9 mouse cellular contexts compared by ENCODE assay signal in genomic region chr2:155135534-155135933, GRCm38 (mm10). TPM values are rescaled to one million over a fixed set of nuclear protein-coding genes. Genes with fewer than 3 reads are reported as not detected.
DNase-seq lines count a peak whose midpoint lies in the region; ATAC-seq and TF ChIP-seq lines count a peak whose summit lies in the region.
"Had no signal": no experiment of that assay in that cellular context is flagged by ENCODE, and none has a peak within 500 bp of the region (broad histone marks: within the 10 kb centered on the region; RNA-seq: fewer than 3 reads in every experiment).

No protein-coding gene starts in this region.

- peak overlapping the region; percentile 52 for H3K4me2 ChIP-seq in heart, embryonic 16.5 days (ENCODE audit: low read depth, low read length)
- peak overlapping the region; percentile 27 for H3K4me2 ChIP-seq in liver, embryonic 14.5 days (ENCODE audit: low read depth)

- peaks cover 17% of the 10 kb centered on the region for H3K4me1 ChIP-seq in heart, embryonic 16.5 days (ENCODE audit: control insufficient read depth, insufficient read depth, low read length)
- H3K4me1 ChIP-seq in liver, embryonic 14.5 days (replicated peaks; ENCODE audit: control insufficient read depth in 2 of 2, insufficient read depth in 2 of 2, low read length in 1 of 2) = peaks cover 7 to 21% of the 10 kb centered on the region in 2 experiments

- no peak for DNase-seq in heart, postnatal 36 days
- peak; percentile 21 to 23 for DNase-seq in spleen, postnatal 36 days (ENCODE audit: low spot score in 2 of 2)
- DNase-seq in spleen, postnatal 10 days (ENCODE audit: low spot score in 2 of 2) = no peak
- DNase-seq in liver, embryonic 14.5 days (ENCODE audit: low read depth in 3 of 3, low spot score in 3 of 3) = no peak
- no peak for DNase-seq in thymus, postnatal 0 days (ENCODE audit: low spot score)
- DNase-seq in gastrocnemius, postnatal 25 days = no peak
- DNase-seq: thymus, postnatal 4 days had no signal

- H3K36me3 ChIP-seq in heart, embryonic 16.5 days (ENCODE audit: control insufficient read depth, insufficient read depth) = peaks cover 20% of the 10 kb centered on the region
- peaks cover 16% of the 10 kb centered on the region for H3K36me3 ChIP-seq in liver, embryonic 14.5 days (replicated peaks; ENCODE audit: control insufficient read depth, insufficient read depth, low read depth)

- H3K27ac ChIP-seq in heart, embryonic 16.5 days (ENCODE audit: low read length) = no peak overlapping the region
- H3K27ac ChIP-seq in liver, embryonic 14.5 days = no peak overlapping the region

- no peak for TF ChIP-seq CTCF in liver, embryonic 14.5 days (IDR thresholded peaks at IDR 0.05; ENCODE audit: low read depth)

- no peak overlapping the region for H3K4me3 ChIP-seq in heart, embryonic 16.5 days (ENCODE audit: low read length)
- H3K4me3 ChIP-seq in liver, embryonic 14.5 days (ENCODE audit: insufficient read depth in 1 of 2, low read depth in 2 of 2, low read length in 2 of 2) = no peak overlapping the region

- no peaks in the 10 kb centered on the region for H3K9me3 ChIP-seq in heart, embryonic 16.5 days (replicated peaks; ENCODE audit: control insufficient read depth, low read length)
- no peaks in the 10 kb centered on the region for H3K9me3 ChIP-seq in liver, embryonic 14.5 days (ENCODE audit: control insufficient read depth, low read length)

- no peak for TF ChIP-seq EP300 in liver, embryonic 14.5 days (IDR thresholded peaks at IDR 0.05; ENCODE audit: low read depth)

- intact Hi-C loops in heart, postnatal 36 days (cut with DNase I) = no loop called here

- no peak overlapping the region for H3K9ac ChIP-seq in heart, embryonic 16.5 days (ENCODE audit: low read length)
- no peak overlapping the region for H3K9ac ChIP-seq in liver, embryonic 14.5 days (replicated peaks)

- 79% methylated on average over 1 of the region's 1 CpGs for WGBS in heart, embryonic 16.5 days
- 39% methylated on average over 1 of the region's 1 CpGs for WGBS in liver, embryonic 14.5 days (ENCODE audit: insufficient replicate concordance)

- ATAC-seq in heart, embryonic 16.5 days (replicated peaks; ENCODE audit: extremely low read depth, insufficient read depth, low FRiP score) = no peak
- no peak for ATAC-seq in liver, embryonic 14.5 days (ENCODE audit: insufficient read depth)
- no peak for ATAC-seq in erythroid progenitor cell, adult 5-6 weeks (replicated peaks; ENCODE audit: low FRiP score, poor library complexity, severe bottlenecking)

- no peaks in the 10 kb centered on the region for H3K27me3 ChIP-seq in heart, embryonic 16.5 days (ENCODE audit: control insufficient read depth, insufficient read depth, low read length)
- no peaks in the 10 kb centered on the region for H3K27me3 ChIP-seq in liver, embryonic 14.5 days (ENCODE audit: control insufficient read depth, insufficient read depth, low read length)

RNA-seq across cellular contexts. Expression of gene Itch, which starts 2.2 kb away (rescaled TPM):
- 35.0 and 35.9 TPM in 2 replicates for polyA plus RNA-seq in heart, embryonic 16.5 days (2015; fragmentation: Nextera tagmentation; extraction: Ambion mirVana)
- 10 to 100 TPM; 27.5 to 28.5 TPM for total RNA-seq in heart, postnatal 36 days (2021)
- polyA plus RNA-seq in liver, embryonic 14.5 days (2012; rRNA removed) = 4.7 and 6.0 TPM in 2 replicates
- 14.2 and 14.4 TPM in 2 replicates for polyA plus RNA-seq in liver, embryonic 14.5 days (2014; fragmentation: Nextera tagmentation; extraction: Ambion mirVana)
- polyA plus RNA-seq in thymus, postnatal 0 days (2015; fragmentation: Nextera tagmentation; extraction: Ambion mirVana) = 30.8 and 36.7 TPM in 2 replicates
- 23.1 and 45.3 TPM in 2 replicates for total RNA-seq in erythroid progenitor cell, adult 5-6 weeks (2015; ENCODE audit: low replicate concordance)
- 31.9 and 39.8 TPM in 2 replicates for total RNA-seq in erythroid progenitor cell, adult 5-6 weeks (2017; ENCODE audit: low replicate concordance)
- 10 to 100 TPM; 17.5 to 17.8 TPM for total RNA-seq in gastrocnemius, postnatal 25 days (2021)

Comparison
In these comparisons a context has a peak if more than half of its experiments do, and no peak if none do; other contexts are left out.
1. DNase-seq: peak in spleen, postnatal 36 days (2 of 2); none in heart, postnatal 36 days (0 of 2), spleen, postnatal 10 days (0 of 2), liver, embryonic 14.5 days (0 of 3), thymus, postnatal 0 days (single experiment) and gastrocnemius, postnatal 25 days (single experiment).